Mouse (Mus musculus): ENCODE data around the gene Smok2a.

GRCm38 (mm10) chr17:13220888-13221287 lies at the start of gene Smok2a:
- no peak for TF ChIP-seq EP300 (IDR thresholded peaks at IDR 0.05; ENCODE audit: low read depth)
- TF ChIP-seq CTCF (IDR thresholded peaks at IDR 0.05; ENCODE audit: low read depth): no peak

Measured in liver, embryonic 14.5 days (tissue).